Mouse (Mus musculus) C2C12 (cell line): ENCODE measurements around the gene Spsb2. TPM values are rescaled to one million over a fixed set of nuclear protein-coding genes. Genes with fewer than 3 reads are reported as not detected.

ENCODE experiments used
- H3K27me3 ChIP-seq: one replicate; pipeline ENCODE4 v1.6.1; 2011; ENCODE audit not compliant: control insufficient read depth, insufficient read depth, insufficient read length
- H3K36me3 ChIP-seq: one replicate; pipeline ENCODE4 v1.6.1; 2011; ENCODE audit not compliant: control insufficient read depth, insufficient read depth
- H3K4me3 ChIP-seq: one replicate; pipeline ENCODE4 v1.5.1; 2011; ENCODE audit warnings: mild to moderate bottlenecking, control low read depth; ENCODE audit not compliant: poor library complexity, insufficient read depth, severe bottlenecking
- H3K79me2 ChIP-seq: one replicate; pipeline ENCODE4 v1.6.1; 2011; ENCODE audit not compliant: control insufficient read depth, insufficient read depth
- H3K79me3 ChIP-seq: one replicate; pipeline ENCODE4 v1.6.1; 2011; ENCODE audit warnings: low read depth, control low read depth
- H3ac ChIP-seq: one replicate; pipeline ENCODE3; 2011; ENCODE audit warnings: low read depth; ENCODE audit not compliant: control insufficient read depth, insufficient read length
- CEBPB ChIP-seq: IDR thresholded peaks from one replicate; pipeline ENCODE4 v1.6.1; 2011; ENCODE audit warnings: low read depth, mild to moderate bottlenecking, control low read depth, moderate library complexity
- CTCF ChIP-seq: IDR thresholded peaks from one replicate; pipeline ENCODE4 v1.5.1; 2011; ENCODE audit not compliant: control insufficient read depth, insufficient read depth, insufficient read length
- FOSL1 ChIP-seq: IDR thresholded peaks from one replicate; pipeline ENCODE4 v1.8.0; 2011; ENCODE audit warnings: mild to moderate bottlenecking, low read length; ENCODE audit not compliant: poor library complexity, insufficient read depth, severe bottlenecking
- MAX ChIP-seq: IDR thresholded peaks from one replicate; pipeline ENCODE4 v1.6.1; 2011; ENCODE audit warnings: mild to moderate bottlenecking, control low read depth
- MYOD1 ChIP-seq: IDR thresholded peaks from one replicate; pipeline ENCODE4 v1.6.1; 2011; ENCODE audit warnings: low read depth; ENCODE audit not compliant: control insufficient read depth, insufficient read length
- MYOG ChIP-seq: IDR thresholded peaks from one replicate; pipeline ENCODE4 v1.6.1; 2011; ENCODE audit not compliant: control insufficient read depth, insufficient read length; ENCODE audit errors: extremely low read depth
- USF1 ChIP-seq: IDR thresholded peaks from one replicate; pipeline ENCODE4 v1.6.1; 2011; ENCODE audit warnings: low read depth, mild to moderate bottlenecking, control low read depth, moderate library complexity
- polyA plus RNA-seq: library from polyadenylated mRNA; unstranded; fragments of >200 nt; fragmentation: generic; extraction: Trizol; gene quantifications from one replicate; pipeline ENCODE4 v1.2.1, GENCODE M21; 2012; ENCODE audit warnings: missing spikeins

Gene Spsb2
- polyA plus RNA-seq, 1 experiment = 24.8 TPM

- no peaks in the 10 kb centered on the region for H3K79me2 ChIP-seq
- H3K79me3 ChIP-seq = no peaks in the 10 kb centered on the region
- H3K27me3 ChIP-seq = no peaks in the 10 kb centered on the region
- no peak within 1 kb of the TSS for H3K4me3 ChIP-seq
- TF ChIP-seq CEBPB (no peak), FOSL1 (no peak), USF1 (no peak)
- H3ac ChIP-seq = no peak within 1 kb of the TSS
- no peaks in the 10 kb centered on the region for H3K36me3 ChIP-seq
Observed at GRCm38 (mm10) chr6:124779222-124779983, 29.1 kb upstream of the Spsb2 start, which contains the start of gene Lrrc23. Gene Lrrc23, minus strand, starts transcription at chr6:124779727.

- H3K27me3 ChIP-seq = no peaks in the 10 kb centered on the region
- H3ac ChIP-seq = no peak overlapping the region
- H3K79me3 ChIP-seq = no peaks in the 10 kb centered on the region
- no peak overlapping the region for H3K4me3 ChIP-seq
- no peaks in the 10 kb centered on the region for H3K79me2 ChIP-seq
- no peaks in the 10 kb centered on the region for H3K36me3 ChIP-seq
- TF ChIP-seq FOSL1 (no peak), MAX (no peak), CTCF (no peak), MYOG (no peak), MYOD1 (no peak), CEBPB (no peak), USF1 (no peak)
Observed at GRCm38 (mm10) chr6:124779984-124780416, 28.5 kb upstream of the Spsb2 start.

- no peak overlapping the region for H3ac ChIP-seq
- H3K79me2 ChIP-seq = no peaks in the 10 kb centered on the region
- no peaks in the 10 kb centered on the region for H3K79me3 ChIP-seq
- TF ChIP-seq MYOG = no peak
- TF ChIP-seq MAX = no peak
- no peak for TF ChIP-seq USF1
- no peak for TF ChIP-seq MYOD1
- TF ChIP-seq CEBPB = no peak
- TF ChIP-seq FOSL1 = no peak
- no peak for TF ChIP-seq CTCF
- H3K36me3 ChIP-seq = no peaks in the 10 kb centered on the region
- no peaks in the 10 kb centered on the region for H3K27me3 ChIP-seq
- H3K4me3 ChIP-seq = no peak overlapping the region
Observed at GRCm38 (mm10) chr6:124780917-124781316, 27.5 kb upstream of the Spsb2 start.

DNA sequence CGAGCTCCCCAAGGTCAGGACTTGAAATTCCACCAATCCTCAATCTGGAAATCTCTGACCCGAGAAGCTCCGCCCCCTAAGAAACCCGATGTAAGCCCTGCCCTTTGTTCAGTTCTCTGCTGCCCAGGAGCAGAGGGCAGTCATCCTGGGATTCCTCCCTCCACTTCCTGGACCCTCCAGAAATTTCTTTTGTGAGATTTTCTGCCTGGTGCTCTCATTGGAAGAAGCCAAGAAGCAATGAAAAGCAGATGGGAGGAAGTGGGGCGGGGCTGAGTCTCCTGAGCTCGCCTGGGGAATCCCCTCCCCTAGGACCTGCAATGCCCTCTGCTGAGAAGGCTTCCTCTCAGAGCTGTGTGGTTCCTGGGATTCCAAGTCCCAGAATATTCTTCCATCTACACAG lies 26.0 kb upstream of the Spsb2 start:
- Histone ChIP-seq H3K27me3 (no peaks in the 10 kb centered on the region), H3ac (no peak overlapping the region), H3K79me3 (no peaks in the 10 kb centered on the region), H3K36me3 (no peaks in the 10 kb centered on the region), H3K4me3 (no peak overlapping the region), H3K79me2 (no peaks in the 10 kb centered on the region)
- TF ChIP-seq CEBPB (no peak), FOSL1 (no peak), MYOG (no peak), MAX (no peak), MYOD1 (no peak), CTCF (no peak), USF1 (no peak)

DNA sequence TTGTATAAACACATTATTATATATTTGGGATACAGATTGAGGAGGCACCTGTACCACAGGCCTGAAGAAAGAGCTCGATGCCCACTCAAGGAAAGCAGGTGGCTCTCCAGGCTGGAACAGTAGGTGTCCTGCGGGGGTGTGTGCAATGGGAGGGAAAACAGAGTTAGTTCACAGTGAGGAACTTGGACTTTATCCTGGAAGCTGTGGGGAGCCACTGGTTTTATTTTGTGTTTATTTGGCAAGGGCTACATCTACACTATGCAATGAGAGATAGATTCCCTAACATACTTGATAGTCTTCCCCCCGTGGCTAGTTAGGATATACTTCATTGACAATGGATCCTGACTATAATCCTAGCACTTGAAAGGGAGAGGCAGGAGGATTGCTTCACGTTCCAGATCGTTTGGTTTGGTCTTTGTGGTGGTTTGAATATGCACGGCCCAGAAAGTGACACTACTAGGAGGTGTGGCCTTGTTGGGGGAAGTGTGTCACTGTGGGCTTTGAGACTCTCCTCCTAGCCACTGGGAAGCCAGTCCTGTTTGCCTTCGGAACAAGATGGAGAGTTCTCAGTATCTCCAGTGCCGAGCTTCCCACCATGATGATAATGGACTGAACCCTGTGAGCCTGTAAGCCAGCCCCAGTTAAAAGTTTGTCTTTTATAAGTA lies 21.6 kb upstream of the Spsb2 start:
- Histone ChIP-seq H3K36me3 (no peaks in the 10 kb centered on the region), H3K79me2 (no peaks in the 10 kb centered on the region), H3K79me3 (no peaks in the 10 kb centered on the region), H3ac (no peak overlapping the region), H3K27me3 (no peaks in the 10 kb centered on the region), H3K4me3 (no peak overlapping the region)
- no peak for TF ChIP-seq MAX

DNA sequence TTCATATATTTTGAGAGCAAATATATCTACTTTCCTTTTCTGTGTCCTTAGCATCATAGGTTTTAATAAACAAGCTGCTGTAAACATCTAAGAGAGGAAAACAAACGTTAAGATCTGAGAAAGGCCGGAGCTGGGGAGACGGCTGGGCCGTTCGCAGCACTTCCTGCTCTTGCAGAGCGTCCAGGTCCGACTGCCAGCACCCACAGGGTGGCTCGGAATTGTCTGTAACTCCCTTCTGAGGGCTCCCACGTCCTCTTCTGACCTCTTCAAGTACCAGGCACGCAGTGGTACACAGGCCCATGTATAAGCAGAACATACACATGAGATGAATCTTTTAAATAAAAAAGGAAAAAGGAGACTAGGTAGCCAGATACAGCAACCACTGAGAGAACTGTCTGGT lies 20.7 kb upstream of the Spsb2 start:
- Histone ChIP-seq H3K27me3 (no peaks in the 10 kb centered on the region), H3K36me3 (no peaks in the 10 kb centered on the region), H3K79me3 (no peaks in the 10 kb centered on the region), H3ac (no peak overlapping the region), H3K79me2 (no peaks in the 10 kb centered on the region), H3K4me3 (no peak overlapping the region)
- TF ChIP-seq MYOD1 (no peak), MAX (no peak), MYOG (no peak), CTCF (no peak), USF1 (no peak), FOSL1 (no peak), CEBPB (no peak)
